Mouse (Mus musculus): ENCODE measurements around the gene Ube2n. TPM values are rescaled to one million over a fixed set of nuclear protein-coding genes. Genes with fewer than 3 reads are reported as not detected.

Ube2n gene
- polyA plus RNA-seq, 1 experiment from 2014 or later, result 471 TPM

GRCm38 (mm10) chr10:95566786-95567185 is 51.8 kb downstream of the Ube2n start:
- Histone ChIP-seq H3K9ac (ENCODE audit: low read depth, low read length) (no peak overlapping the region), H3K27ac (ENCODE audit: low read depth, low read length) (no peak overlapping the region), H3K36me3 (ENCODE audit: control insufficient read depth, insufficient read depth, low read length) (no peaks in the 10 kb centered on the region), H3K4me1 (replicated peaks; ENCODE audit: control insufficient read depth, insufficient read depth, low read length) (no peaks in the 10 kb centered on the region; the same call in 1 of the 2 replicates), H3K9me3 (ENCODE audit: control insufficient read depth, low read length) (no peaks in the 10 kb centered on the region), H3K4me3 (ENCODE audit: low read depth, low read length) (no peak overlapping the region), H3K4me2 (replicated peaks; ENCODE audit: low read depth, low read length) (no peak overlapping the region), H3K27me3 (ENCODE audit: control insufficient read depth, insufficient read depth, low read length) (no peaks in the 10 kb centered on the region)
- 95% methylated on average over 3 of the region's 3 CpGs for WGBS
- ATAC-seq (ENCODE audit: low FRiP score) (no peak), DNase-seq (ENCODE audit: low spot score) (no peak)

- ATAC-seq (ENCODE audit: low FRiP score), result no peak
- H3K36me3 ChIP-seq (ENCODE audit: control insufficient read depth, insufficient read depth, low read length), result no peaks in the 10 kb centered on the region
- H3K27ac ChIP-seq (ENCODE audit: low read depth, low read length), result no peak overlapping the region
- no peaks in the 10 kb centered on the region for H3K9me3 ChIP-seq (ENCODE audit: control insufficient read depth, low read length)
- H3K27me3 ChIP-seq (ENCODE audit: control insufficient read depth, insufficient read depth, low read length), result no peaks in the 10 kb centered on the region
- DNase-seq (ENCODE audit: low spot score), result no peak
- H3K4me2 ChIP-seq (replicated peaks; ENCODE audit: low read depth, low read length), result no peak overlapping the region
- H3K9ac ChIP-seq (ENCODE audit: low read depth, low read length), result no peak overlapping the region
- 75% methylated on average over 5 of the region's 5 CpGs for WGBS
- no peaks in the 10 kb centered on the region; the same call in 1 of the 2 replicates for H3K4me1 ChIP-seq (replicated peaks; ENCODE audit: control insufficient read depth, insufficient read depth, low read length)
- H3K4me3 ChIP-seq (ENCODE audit: low read depth, low read length), result no peak overlapping the region
Measured at GRCm38 (mm10) chr10:95567550-95567949, 52.6 kb downstream of the Ube2n start.

- no peak for DNase-seq (ENCODE audit: low spot score)
- Histone ChIP-seq H3K4me2 (replicated peaks; ENCODE audit: low read depth, low read length) (no peak overlapping the region), H3K4me3 (ENCODE audit: low read depth, low read length) (no peak overlapping the region), H3K9me3 (ENCODE audit: control insufficient read depth, low read length) (no peaks in the 10 kb centered on the region), H3K27ac (ENCODE audit: low read depth, low read length) (no peak overlapping the region), H3K36me3 (ENCODE audit: control insufficient read depth, insufficient read depth, low read length) (no peaks in the 10 kb centered on the region), H3K9ac (ENCODE audit: low read depth, low read length) (no peak overlapping the region), H3K27me3 (ENCODE audit: control insufficient read depth, insufficient read depth, low read length) (no peaks in the 10 kb centered on the region), H3K4me1 (replicated peaks; ENCODE audit: control insufficient read depth, insufficient read depth, low read length) (no peaks in the 10 kb centered on the region; the same call in 1 of the 2 replicates)
- WGBS, result 83% methylated on average over 6 of the region's 6 CpGs
- no peak for ATAC-seq (ENCODE audit: low FRiP score)
Measured at GRCm38 (mm10) chr10:95568016-95568415, 53.1 kb downstream of the Ube2n start.

- H3K4me2 ChIP-seq (replicated peaks; ENCODE audit: low read depth, low read length), result no peak overlapping the region
- no peaks in the 10 kb centered on the region; the same call in 1 of the 2 replicates for H3K4me1 ChIP-seq (replicated peaks; ENCODE audit: control insufficient read depth, insufficient read depth, low read length)
- H3K27me3 ChIP-seq (ENCODE audit: control insufficient read depth, insufficient read depth, low read length), result no peaks in the 10 kb centered on the region
- no peak overlapping the region for H3K27ac ChIP-seq (ENCODE audit: low read depth, low read length)
- 68% methylated on average over 2 of the region's 2 CpGs for WGBS
- ATAC-seq (ENCODE audit: low FRiP score), result no peak
- H3K9ac ChIP-seq (ENCODE audit: low read depth, low read length), result no peak overlapping the region
- DNase-seq (ENCODE audit: low spot score), result no peak
- no peaks in the 10 kb centered on the region for H3K36me3 ChIP-seq (ENCODE audit: control insufficient read depth, insufficient read depth, low read length)
- H3K9me3 ChIP-seq (ENCODE audit: control insufficient read depth, low read length), result no peaks in the 10 kb centered on the region
- H3K4me3 ChIP-seq (ENCODE audit: low read depth, low read length), result no peak overlapping the region
Measured at GRCm38 (mm10) chr10:95569441-95569840, 54.5 kb downstream of the Ube2n start.

GRCm38 (mm10) chr10:95574994-95575393 is 60.0 kb downstream of the Ube2n start:
- H3K27ac ChIP-seq (ENCODE audit: low read depth, low read length), result no peak overlapping the region
- H3K9ac ChIP-seq (ENCODE audit: low read depth, low read length), result no peak overlapping the region
- no peak overlapping the region for H3K4me3 ChIP-seq (ENCODE audit: low read depth, low read length)
- no peaks in the 10 kb centered on the region for H3K9me3 ChIP-seq (ENCODE audit: control insufficient read depth, low read length)
- H3K4me2 ChIP-seq (replicated peaks; ENCODE audit: low read depth, low read length), result no peak overlapping the region
- WGBS, result 74% methylated on average over 4 of the region's 4 CpGs
- no peak for ATAC-seq (ENCODE audit: low FRiP score)
- no peak for DNase-seq (ENCODE audit: low spot score)
- no peaks in the 10 kb centered on the region for H3K36me3 ChIP-seq (ENCODE audit: control insufficient read depth, insufficient read depth, low read length)
- H3K27me3 ChIP-seq (ENCODE audit: control insufficient read depth, insufficient read depth, low read length), result no peaks in the 10 kb centered on the region
- H3K4me1 ChIP-seq (replicated peaks; ENCODE audit: control insufficient read depth, insufficient read depth, low read length), result no peaks in the 10 kb centered on the region; the same call in 1 of the 2 replicates

- Histone ChIP-seq H3K27ac (ENCODE audit: low read depth, low read length) (no peak overlapping the region), H3K4me2 (replicated peaks; ENCODE audit: low read depth, low read length) (no peak overlapping the region), H3K9me3 (ENCODE audit: control insufficient read depth, low read length) (no peaks in the 10 kb centered on the region), H3K27me3 (ENCODE audit: control insufficient read depth, insufficient read depth, low read length) (no peaks in the 10 kb centered on the region), H3K4me1 (replicated peaks; ENCODE audit: control insufficient read depth, insufficient read depth, low read length) (no peaks in the 10 kb centered on the region; the same call in 1 of the 2 replicates), H3K36me3 (ENCODE audit: control insufficient read depth, insufficient read depth, low read length) (no peaks in the 10 kb centered on the region), H3K9ac (ENCODE audit: low read depth, low read length) (no peak overlapping the region), H3K4me3 (ENCODE audit: low read depth, low read length) (no peak overlapping the region)
- ATAC-seq (ENCODE audit: low FRiP score), result no peak
- 72% methylated on average over 10 of the region's 10 CpGs for WGBS
- DNase-seq (ENCODE audit: low spot score), result no peak
Measured at GRCm38 (mm10) chr10:95575839-95576380, 61.0 kb downstream of the Ube2n start.

- no peak overlapping the region for H3K4me2 ChIP-seq (replicated peaks; ENCODE audit: low read depth, low read length)
- DNase-seq (ENCODE audit: low spot score), result peak; percentile 37
- 53% methylated on average over 14 of the region's 14 CpGs for WGBS
- no peaks in the 10 kb centered on the region for H3K27me3 ChIP-seq (ENCODE audit: control insufficient read depth, insufficient read depth, low read length)
- H3K27ac ChIP-seq (ENCODE audit: low read depth, low read length), result peak overlapping the region; percentile 53
- peak; percentile 64; the same call in 1 of the 2 replicates for ATAC-seq (ENCODE audit: low FRiP score)
- H3K4me3 ChIP-seq (ENCODE audit: low read depth, low read length), result no peak overlapping the region
- H3K36me3 ChIP-seq (ENCODE audit: control insufficient read depth, insufficient read depth, low read length), result no peaks in the 10 kb centered on the region
- H3K9ac ChIP-seq (ENCODE audit: low read depth, low read length), result no peak overlapping the region
- no peaks in the 10 kb centered on the region for H3K9me3 ChIP-seq (ENCODE audit: control insufficient read depth, low read length)
- H3K4me1 ChIP-seq (replicated peaks; ENCODE audit: control insufficient read depth, insufficient read depth, low read length), result no peaks in the 10 kb centered on the region; the same call in 1 of the 2 replicates
Measured at GRCm38 (mm10) chr10:95576876-95577566, 62.1 kb downstream of the Ube2n start.

- ATAC-seq (ENCODE audit: low FRiP score) (peak; percentile 69), DNase-seq (ENCODE audit: low spot score) (peak; percentile 52)
- Histone ChIP-seq H3K4me3 (ENCODE audit: low read depth, low read length) (no peak overlapping the region), H3K9ac (ENCODE audit: low read depth, low read length) (no peak overlapping the region), H3K4me1 (replicated peaks; ENCODE audit: control insufficient read depth, insufficient read depth, low read length) (no peaks in the 10 kb centered on the region; the same call in 1 of the 2 replicates), H3K9me3 (ENCODE audit: control insufficient read depth, low read length) (no peaks in the 10 kb centered on the region), H3K27ac (ENCODE audit: low read depth, low read length) (peak overlapping the region; percentile 53), H3K27me3 (ENCODE audit: control insufficient read depth, insufficient read depth, low read length) (no peaks in the 10 kb centered on the region), H3K36me3 (ENCODE audit: control insufficient read depth, insufficient read depth, low read length) (no peaks in the 10 kb centered on the region), H3K4me2 (replicated peaks; ENCODE audit: low read depth, low read length) (no peak overlapping the region)
- 27% methylated on average over 4 of the region's 4 CpGs for WGBS
Measured at GRCm38 (mm10) chr10:95577567-95577950, 62.6 kb downstream of the Ube2n start.

GRCm38 (mm10) chr10:95585554-95585953 is 70.6 kb downstream of the Ube2n start:
- no peaks in the 10 kb centered on the region for H3K36me3 ChIP-seq (ENCODE audit: control insufficient read depth, insufficient read depth, low read length)
- H3K4me3 ChIP-seq (ENCODE audit: low read depth, low read length), result no peak overlapping the region
- no peak overlapping the region for H3K9ac ChIP-seq (ENCODE audit: low read depth, low read length)
- H3K4me2 ChIP-seq (replicated peaks; ENCODE audit: low read depth, low read length), result no peak overlapping the region
- 91% methylated on average over 6 of the region's 6 CpGs for WGBS
- DNase-seq (ENCODE audit: low spot score), result no peak
- H3K9me3 ChIP-seq (ENCODE audit: control insufficient read depth, low read length), result no peaks in the 10 kb centered on the region
- ATAC-seq (ENCODE audit: low FRiP score), result no peak
- no peaks in the 10 kb centered on the region for H3K27me3 ChIP-seq (ENCODE audit: control insufficient read depth, insufficient read depth, low read length)
- no peaks in the 10 kb centered on the region for H3K4me1 ChIP-seq (replicated peaks; ENCODE audit: control insufficient read depth, insufficient read depth, low read length)
- no peak overlapping the region for H3K27ac ChIP-seq (ENCODE audit: low read depth, low read length)
